Mouse (Mus musculus) thymus, postnatal 0 days (tissue): ENCODE measurements at regions not wholly inside any gene's neighbourhood (a gene's known extent, or its start where the extent isn't known, plus 50 kb on each side); places are given as distances from the start of the nearest gene placed in this dataset.
A peak's percentile ranks its signal among the peaks of the same experiment; 100 is the strongest.

Experiments
- DNase-seq: peaks from one replicate; pipeline ENCODE4 v3.0.0-alpha.2; 2015; ENCODE audit warnings: low spot score

DNA sequence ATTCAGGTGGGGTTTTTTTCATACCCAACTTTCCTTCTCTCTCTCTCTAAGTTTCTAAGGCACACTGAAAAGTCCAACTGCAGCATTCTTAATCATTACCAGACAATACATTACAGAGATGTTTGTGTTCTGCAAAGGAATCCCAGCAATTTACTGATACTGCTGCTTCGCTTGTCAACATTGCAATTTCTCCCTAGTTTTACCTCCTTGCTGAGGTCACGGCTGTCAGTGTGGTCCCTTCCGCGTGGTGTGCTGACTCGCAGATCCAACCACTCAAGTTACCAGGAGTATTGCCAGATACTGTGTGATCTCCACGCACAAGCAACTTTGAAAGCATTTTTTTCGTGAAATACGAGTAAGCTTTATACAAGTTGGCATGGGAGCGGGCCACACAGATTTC lies 144.9 kb upstream of the Dab2 start:
- no peak for DNase-seq

DNA sequence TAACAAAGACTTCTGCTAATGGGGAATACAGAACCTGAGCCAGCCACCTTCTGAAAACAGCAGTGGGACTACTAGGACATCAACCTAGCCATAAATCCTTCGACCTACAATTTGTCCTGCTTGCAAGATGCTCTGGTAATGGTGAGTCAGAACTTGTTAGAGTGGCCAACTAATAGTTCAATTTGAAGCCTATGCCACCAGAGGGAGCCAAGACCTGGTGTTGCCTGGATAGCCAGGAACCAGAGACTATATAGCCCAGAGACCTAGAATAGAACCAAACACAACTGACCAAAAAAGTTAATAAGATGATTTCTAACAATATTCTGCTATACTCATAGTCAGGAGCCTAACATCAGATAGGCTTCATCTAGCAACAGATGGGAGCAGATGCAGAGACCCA lies 119.3 kb upstream of the Dab2 start:
- no peak for DNase-seq

DNA sequence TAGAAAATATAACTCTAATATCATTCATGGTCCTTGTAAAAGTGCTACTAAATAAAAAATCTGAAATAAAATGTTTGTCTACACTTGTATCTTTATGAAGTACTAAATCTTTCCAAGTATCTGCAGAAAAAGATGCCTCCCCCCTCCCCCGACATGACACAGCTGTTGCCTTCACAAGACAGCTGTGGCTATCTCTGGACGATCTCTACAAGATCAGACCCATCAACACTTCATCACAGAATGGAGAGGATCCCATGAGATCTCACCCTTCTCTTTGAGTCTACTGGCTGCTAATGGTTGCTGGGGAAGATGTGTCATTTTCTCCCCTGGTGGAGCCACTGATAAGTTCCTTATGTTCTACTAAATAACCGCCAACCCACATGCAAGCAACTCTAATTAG lies 116.0 kb upstream of the Dab2 start:
- no peak for DNase-seq

DNA sequence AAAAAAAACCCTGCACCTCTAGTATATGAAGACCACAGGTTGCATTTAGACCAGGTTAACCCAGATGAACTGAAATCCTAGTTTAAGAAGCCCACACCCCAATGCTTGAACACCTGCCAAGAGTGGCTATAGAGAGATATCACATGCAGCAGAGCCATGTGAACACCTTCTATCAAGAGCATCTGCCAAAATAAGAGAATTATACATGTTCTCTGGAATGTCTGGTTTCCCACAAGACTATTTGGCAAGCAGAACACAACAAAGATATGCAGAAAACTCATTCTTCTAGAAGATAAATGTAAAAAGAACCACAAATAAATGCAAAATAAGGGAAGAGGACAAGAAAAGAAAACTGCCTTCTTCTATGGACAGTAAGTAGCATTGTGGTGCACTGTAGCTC lies 107.7 kb upstream of the Dab2 start:
- DNase-seq = no peak

DNA sequence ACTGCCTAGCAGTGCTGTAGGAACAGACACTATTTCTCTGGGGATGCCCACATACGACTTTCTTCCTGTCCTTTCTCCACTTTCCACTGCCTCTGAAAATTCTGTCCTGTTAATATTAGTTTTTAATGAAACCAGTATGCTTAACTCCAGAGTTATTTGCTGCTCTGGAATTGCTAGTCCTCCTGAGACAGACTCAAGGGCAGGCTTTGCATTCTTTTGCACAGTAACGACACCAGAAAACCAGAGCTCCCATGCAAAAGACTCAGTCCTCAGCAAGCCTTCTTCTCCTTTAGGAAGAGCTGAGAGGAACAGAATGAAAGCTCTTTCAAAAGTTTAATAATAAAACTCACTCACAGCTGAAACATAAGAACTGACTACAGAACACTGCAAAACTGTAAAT lies 92.3 kb upstream of the Dab2 start:
- no peak for DNase-seq

DNA sequence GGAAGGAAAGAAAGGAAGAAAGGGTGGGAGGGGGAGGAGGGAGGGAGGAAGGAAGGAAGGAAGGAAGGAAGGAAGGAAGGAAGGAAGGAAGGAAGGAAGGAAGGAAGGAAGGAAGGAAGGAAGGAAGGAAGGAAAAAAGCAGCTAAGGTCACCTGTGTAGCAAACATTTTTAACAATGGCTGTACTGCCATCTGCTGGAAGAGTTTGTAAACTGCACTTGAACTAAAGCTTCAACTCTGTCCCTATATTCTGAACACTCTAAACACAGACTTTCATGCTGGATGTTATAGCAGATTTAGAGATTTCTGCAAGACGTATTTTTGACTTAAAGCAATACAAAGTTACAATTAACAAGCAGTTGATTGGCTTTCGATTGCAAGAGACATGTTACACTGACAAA lies 90.3 kb upstream of the Dab2 start:
- peak; percentile 65 for DNase-seq

DNA sequence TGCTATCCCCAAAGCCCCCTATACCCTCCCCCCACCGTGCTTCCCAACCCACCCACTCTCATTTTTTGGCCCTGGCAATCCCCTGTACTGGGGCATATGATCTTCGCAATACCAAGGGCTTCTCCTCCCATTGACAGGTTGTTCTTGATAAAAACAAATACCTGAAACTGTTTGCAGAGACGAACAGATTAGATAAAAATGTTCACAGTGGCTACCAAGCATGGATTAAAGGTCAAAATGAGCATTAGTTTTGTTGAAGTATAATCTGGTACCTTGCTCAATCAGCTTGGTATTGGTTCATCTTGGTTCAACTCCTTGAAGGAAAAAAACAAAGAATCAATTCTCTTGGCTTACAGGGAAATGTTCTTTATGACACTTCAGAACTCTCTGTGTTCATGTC lies 81.5 kb upstream of the Dab2 start:
- no peak for DNase-seq

DNA sequence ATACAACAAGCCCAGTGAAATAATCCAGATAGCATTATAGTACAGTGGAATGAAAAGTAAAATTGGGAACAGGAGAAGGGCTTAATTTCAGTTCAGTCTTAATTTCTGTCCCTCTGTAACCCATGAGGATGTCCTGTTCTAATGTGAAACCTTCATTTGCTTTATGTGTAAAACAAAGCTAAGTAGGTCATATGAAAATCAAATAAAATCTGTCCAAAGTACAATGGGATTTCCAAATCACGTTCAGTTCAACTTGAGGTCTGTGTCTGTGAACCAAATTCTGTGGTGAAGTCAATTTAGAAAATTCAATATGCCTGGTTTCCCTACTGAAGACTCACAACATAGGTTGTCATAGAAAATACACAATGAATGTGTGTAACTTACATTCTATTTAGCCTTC lies 74.4 kb upstream of the Dab2 start:
- DNase-seq = no peak

DNA sequence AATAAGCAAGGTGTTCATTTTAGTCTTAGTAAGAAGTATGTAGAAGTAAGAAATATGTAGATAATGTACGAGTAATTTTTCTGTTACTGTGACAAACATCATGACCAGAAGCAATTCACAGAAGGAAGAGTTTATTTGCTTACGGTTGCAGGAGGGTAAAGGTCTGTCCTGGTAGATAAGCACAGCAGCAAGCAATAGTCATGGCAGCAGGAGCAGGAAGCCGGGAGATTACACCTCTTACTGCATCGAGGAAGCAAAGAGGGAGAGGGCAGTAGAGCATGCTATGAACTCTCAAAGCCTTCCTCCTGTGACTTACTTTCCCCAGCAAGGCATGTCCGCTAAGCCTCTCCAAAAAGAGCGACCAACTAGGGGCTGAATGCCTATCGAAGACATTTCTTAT lies 69.0 kb upstream of the Dab2 start:
- DNase-seq = no peak

DNA sequence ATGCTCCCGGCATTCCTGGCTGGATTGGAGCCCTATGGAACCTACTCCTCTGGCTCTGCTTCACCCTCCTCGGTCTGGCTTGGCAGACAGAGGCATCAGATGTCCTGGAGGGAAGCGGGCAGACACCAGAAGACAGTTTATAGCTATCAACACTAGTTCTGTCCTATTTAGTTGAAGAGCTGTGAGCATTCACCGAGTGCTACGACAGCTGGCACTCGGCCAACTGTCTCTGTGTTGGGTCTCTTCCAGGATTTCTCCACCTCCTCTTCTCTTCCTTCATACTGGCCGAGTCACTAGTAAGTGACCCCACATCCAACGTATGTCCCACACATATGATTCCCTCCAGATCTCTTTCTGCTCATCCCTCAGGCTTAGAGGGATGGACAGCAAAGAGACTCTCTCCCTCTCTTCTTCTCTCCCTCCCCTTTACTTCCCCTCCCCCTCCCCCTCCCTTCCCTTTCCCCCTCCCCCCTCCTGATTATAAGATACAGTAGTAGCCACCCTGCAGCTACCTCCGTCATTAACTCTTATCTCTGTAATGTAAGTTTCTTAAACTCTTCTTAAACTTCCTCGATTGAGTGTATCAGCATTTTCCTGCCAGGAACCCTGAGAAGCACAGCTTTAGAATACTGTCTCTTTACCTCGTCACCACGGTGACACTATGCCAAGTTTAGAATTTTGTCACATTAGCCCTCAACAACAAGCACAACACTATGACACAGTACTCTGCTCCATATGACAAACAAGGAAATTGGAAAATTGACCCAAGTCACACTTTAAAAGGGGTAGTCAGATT lies 68.1 kb upstream of the Dab2 start:
- DNase-seq = no peak

DNA sequence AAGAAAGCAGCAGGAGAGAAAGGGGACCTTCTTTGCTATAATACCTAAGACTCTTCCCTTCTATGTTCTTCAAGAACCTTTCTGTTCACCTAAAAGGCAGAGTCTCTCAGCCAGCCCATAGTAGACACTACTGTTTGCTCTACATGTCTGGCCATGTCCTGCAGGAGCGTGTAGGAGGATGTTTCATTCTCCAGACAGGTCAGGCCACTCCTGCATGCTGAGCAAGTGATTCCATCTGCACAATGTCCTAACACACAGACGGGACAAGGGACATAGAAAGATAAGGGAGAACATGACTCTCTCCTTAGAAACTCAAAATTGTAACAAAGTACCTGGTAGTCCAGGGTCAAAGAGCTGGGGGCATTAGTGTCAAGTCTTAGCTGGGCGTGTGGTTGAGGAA lies 66.0 kb upstream of the Dab2 start:
- DNase-seq = no peak

DNA sequence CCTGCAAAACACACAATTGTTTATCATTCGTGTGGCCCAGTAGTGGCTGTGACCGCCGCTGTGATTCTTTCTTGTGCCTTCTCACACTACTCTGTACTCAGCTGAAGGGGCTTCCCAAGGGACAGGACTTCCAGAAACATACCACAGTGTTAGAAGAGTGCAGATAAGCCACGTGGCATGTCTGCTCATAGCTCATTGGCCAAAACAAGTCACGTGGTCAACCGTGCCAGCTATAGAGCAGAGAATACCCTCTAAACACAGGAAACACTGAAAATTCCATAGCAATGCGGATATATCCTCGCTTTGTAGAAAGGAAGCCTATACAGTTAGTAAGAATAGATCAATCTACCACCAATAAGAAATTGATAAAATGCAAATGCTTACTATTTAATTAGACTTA lies 63.0 kb upstream of the Dab2 start:
- DNase-seq = no peak

DNA sequence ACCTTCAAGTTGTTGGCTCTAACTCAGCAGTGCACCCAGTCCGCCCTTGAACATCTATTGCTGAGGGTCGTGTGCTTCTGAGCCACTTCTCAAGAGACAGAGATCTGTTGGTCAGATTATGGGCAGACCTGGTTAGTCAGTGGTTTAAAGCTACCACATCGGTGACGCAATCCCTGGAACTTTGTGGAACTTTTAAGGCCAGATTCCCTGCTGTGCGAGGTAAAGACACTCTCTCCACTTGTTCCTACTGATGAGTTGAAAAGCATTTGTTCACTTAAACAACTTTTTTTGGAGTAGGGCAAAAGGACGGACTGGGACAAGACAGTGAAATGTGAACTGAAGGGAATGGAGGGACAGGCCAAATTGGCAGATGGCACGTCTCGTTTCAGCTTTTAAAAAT lies 61.9 kb upstream of the Dab2 start:
- no peak for DNase-seq

DNA sequence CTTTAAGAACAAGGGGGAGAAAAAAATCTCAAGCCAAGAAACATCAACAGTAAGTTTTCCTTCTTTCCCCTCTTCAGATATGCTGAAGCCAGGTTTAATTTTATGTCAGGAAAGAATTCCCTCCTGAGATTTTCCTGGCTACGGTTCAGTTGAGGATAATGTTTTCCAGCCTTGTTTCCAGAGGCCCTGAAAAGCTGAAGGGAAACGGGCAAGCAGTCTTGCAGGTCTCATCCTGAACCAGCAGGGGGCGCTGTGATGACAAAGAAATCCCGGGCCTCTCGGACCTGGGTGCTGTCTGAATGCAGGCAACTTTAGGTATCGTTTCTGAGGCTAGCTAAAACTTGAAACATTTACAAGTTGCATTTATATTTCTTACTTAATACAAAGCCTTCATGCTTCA lies 61.5 kb upstream of the Dab2 start:
- DNase-seq = peak; percentile 64

DNA sequence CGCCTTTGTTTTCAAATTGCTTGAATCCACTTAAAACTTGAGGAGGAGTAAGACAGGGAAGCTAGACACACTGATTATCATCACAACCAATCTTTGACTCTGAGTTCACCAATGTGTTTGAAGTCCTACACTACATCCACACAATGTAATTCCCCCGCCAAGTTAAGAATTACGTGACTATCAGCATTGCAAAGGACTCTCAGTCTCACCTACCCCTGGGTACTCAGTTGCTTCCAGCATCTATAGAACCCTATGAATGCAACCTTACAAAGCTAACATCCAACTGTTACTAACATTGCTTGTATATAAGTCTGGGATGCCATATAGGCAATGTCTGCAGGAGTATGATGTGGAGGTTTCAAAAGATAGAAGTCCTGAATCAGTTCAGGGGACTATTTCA lies 60.8 kb upstream of the Dab2 start:
- no peak for DNase-seq

DNA sequence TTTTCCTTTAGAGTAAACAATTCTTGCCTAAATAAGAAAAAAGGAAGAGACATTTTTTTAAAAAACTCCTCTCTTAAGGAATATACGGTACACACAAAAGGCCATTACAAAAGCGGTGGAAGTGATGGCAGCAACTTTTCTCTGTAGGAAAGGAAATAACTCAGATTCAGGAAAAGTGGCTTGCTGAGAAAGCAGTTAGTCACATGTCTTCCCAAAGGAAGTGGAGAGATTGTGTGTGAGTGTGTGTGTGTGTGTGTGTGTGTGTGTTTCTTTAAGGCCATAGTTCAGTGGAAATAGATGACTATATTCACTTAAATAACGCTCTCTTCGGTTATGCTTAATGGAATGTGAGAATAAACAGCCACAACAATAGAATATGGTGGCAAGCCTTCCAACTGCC lies 57.5 kb upstream of the Dab2 start:
- no peak for DNase-seq

DNA sequence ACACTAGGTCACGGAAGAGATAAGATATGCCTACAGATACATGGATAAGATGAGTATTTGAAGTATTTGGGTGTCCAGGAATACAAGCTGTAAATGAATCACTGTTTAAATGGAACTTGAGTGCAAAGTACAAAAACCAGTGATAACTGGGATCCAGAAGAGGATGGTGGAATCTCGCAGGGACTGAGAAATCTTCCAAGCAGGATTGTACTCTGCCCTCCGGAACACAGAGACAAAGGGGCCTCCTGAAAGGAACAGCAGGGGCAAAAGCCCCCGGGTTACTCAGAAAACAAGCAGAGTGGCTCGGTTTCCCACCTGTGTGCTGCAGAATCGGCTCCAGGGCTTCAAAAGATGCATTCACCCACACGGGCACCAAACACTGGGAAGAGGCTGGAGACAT lies 55.2 kb upstream of the Dab2 start:
- DNase-seq = no peak

DNA sequence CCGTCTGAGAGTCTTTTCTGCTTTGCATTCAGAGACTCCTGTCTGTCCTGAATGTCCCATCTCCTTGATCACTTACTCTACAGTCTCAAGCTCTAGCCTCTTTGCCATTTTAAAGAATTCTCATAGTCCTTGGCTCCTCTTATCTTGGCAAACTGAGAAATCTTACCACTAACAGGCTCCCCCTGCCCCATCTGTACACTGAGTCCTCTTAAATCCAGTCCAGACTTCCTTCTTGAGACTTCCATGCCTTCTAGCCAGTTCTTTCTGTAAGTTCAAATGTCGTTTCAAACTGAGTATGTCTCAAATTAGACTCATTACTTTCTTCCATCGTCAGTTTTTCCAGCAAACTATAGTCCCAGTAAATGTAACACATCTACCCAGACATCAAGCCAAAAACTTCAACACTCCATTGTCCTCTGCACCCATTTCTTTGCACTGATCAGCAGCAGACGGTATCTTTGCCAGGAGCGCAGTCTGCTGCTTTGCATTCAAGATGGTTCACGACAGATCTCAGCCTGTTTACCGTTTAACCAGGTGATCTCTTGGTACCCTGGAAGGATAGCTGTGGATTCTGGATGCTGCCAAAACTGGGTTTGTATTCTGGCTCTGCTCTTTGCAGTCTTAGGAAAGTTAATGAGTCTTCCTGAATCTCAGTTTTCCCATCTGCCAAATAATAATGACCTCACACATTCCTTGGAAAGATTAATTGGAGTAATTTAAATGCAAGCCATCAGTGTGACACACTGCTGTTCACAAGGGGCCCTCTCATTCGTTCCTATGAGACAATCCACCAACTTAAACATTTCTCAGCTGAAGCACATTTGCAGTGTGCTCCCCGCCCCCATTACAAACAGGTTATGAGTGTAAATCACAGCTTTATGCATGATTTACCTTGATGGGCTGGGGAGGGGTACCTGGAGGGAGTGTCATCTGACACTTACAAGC lies 53.4 kb upstream of the Dab2 start:
- no peak for DNase-seq

DNA sequence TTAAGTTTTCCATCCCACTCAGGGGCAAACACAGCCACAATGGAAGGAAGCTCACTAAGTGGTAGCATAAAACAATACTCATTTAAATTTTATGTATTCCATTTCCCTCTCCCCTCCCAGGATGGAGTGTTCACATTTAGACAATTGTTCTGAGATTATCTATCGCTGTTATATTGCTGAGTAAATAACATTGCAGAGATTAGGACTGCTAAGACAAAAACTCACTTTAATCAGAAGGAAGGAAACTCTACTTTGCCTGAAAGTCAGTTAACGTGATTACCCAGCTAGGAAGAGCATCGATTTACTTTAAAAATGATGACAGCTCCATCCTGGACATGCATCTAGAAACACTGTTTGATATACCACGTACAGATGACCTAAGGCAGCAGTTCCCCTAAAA lies 51.1 kb upstream of the Dab2 start:
- DNase-seq = no peak
